21 mouse cellular contexts compared by ENCODE assay signal in the genomic region with DNA sequence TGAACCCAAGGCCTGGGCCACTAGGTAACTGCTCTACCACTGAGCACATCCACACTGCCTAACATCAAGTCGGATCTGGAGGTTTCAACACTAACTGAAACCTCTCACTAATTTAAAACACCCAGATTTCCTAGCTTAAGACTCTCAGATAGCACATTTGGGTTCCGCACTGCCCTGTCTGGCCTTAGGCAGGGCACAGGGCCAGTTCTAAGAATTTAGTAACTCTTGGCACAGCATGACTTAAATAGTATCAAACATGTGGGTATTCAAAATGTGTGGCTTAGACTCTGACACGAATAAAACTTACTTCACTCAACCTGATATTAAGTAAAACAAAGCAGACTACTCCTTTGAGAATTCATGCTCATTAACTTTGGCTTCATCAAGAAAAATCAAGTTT.
"Had no signal": no experiment of that assay in that cellular context is flagged by ENCODE, and none has a peak within 500 bp of the region (broad histone marks: within the 10 kb centered on the region; RNA-seq: fewer than 3 reads in every experiment).

No protein-coding gene starts in this region.

- ATAC-seq: liver, embryonic 12.5 days; midbrain, embryonic 13.5 days; midbrain, embryonic 16.5 days had no signal

- H3K36me3 ChIP-seq: stomach, embryonic 15.5 days had no signal

- H3K4me1 ChIP-seq: kidney, embryonic 15.5 days; liver, embryonic 12.5 days; liver, embryonic 15.5 days; lung, embryonic 15.5 days; midbrain, embryonic 10.5 days; midbrain, embryonic 13.5 days; neural tube, embryonic 13.5 days; stomach, embryonic 15.5 days had no signal

- H3K27ac ChIP-seq: kidney, embryonic 15.5 days; left cerebral cortex, adult 2 months; liver, embryonic 12.5 days; liver, embryonic 15.5 days; lung, embryonic 15.5 days; midbrain, embryonic 10.5 days; midbrain, embryonic 13.5 days; neural tube, embryonic 13.5 days; stomach, embryonic 15.5 days had no signal

- H3K27me3 ChIP-seq: kidney, embryonic 15.5 days; liver, embryonic 12.5 days; liver, embryonic 15.5 days; lung, embryonic 15.5 days; megakaryocyte, embryonic 14.5 days; midbrain, embryonic 13.5 days; neural tube, embryonic 13.5 days; stomach, embryonic 15.5 days had no signal

- H3K9me3 ChIP-seq: kidney, embryonic 15.5 days; liver, embryonic 12.5 days; liver, embryonic 15.5 days; lung, embryonic 15.5 days; megakaryocyte, embryonic 14.5 days; midbrain, embryonic 10.5 days; midbrain, embryonic 13.5 days; neural tube, embryonic 13.5 days; stomach, embryonic 15.5 days had no signal

- DNase-seq: kidney, adult 2 months; kidney, postnatal 10 days; kidney, postnatal 36 days; layer of hippocampus, postnatal 36 days; lung, adult 18-20 months; lung, postnatal 10 days; lung, postnatal 36 days; retina, postnatal 1 day; thymus, postnatal 25 days had no signal

- H3K9ac ChIP-seq: kidney, embryonic 15.5 days; liver, embryonic 12.5 days; liver, embryonic 15.5 days; lung, embryonic 15.5 days; midbrain, embryonic 13.5 days; neural tube, embryonic 13.5 days; stomach, embryonic 15.5 days had no signal

- H3K4me3 ChIP-seq: kidney, embryonic 15.5 days; left cerebral cortex, adult 2 months; liver, embryonic 12.5 days; liver, embryonic 15.5 days; lung, embryonic 15.5 days; megakaryocyte, embryonic 14.5 days; midbrain, embryonic 10.5 days; midbrain, embryonic 13.5 days; myocyte; neural tube, embryonic 13.5 days; stomach, embryonic 15.5 days had no signal

- H3K4me2 ChIP-seq: kidney, embryonic 15.5 days; liver, embryonic 12.5 days; liver, embryonic 15.5 days; lung, embryonic 15.5 days; midbrain, embryonic 13.5 days; neural tube, embryonic 13.5 days; stomach, embryonic 15.5 days had no signal
